Comparison of ENCODE assay signal across 26 mouse cellular contexts in genomic region chr1:118501691-118502090, GRCm38 (mm10).
DNase-seq lines count a peak whose midpoint lies in the region; ATAC-seq and TF ChIP-seq lines count a peak whose summit lies in the region.
"Had no signal": no experiment of that assay in that cellular context is flagged by ENCODE, and none has a peak within 500 bp of the region (broad histone marks: within the 10 kb centered on the region; RNA-seq: fewer than 3 reads in every experiment).

No protein-coding gene starts in this region.

- no peak overlapping the region for H3K4me3 ChIP-seq in heart, embryonic 12.5 days
- H3K4me3 ChIP-seq in kidney, adult 2 months (ENCODE audit: insufficient read depth, low read depth, low read length) = no peak overlapping the region
- no peak overlapping the region for H3K4me3 ChIP-seq in kidney, embryonic 15.5 days (replicated peaks)
- no peak overlapping the region for H3K4me3 ChIP-seq in kidney, embryonic 16.5 days (ENCODE audit: low read length)
- H3K4me3 ChIP-seq: forebrain, embryonic 10.5 days; forebrain, embryonic 15.5 days; heart, adult 2 months; heart, embryonic 15.5 days had no signal

- no peak overlapping the region for H3K4me2 ChIP-seq in heart, embryonic 12.5 days
- H3K4me2 ChIP-seq in kidney, embryonic 15.5 days = no peak overlapping the region
- H3K4me2 ChIP-seq in kidney, embryonic 16.5 days (replicated peaks; ENCODE audit: low read depth, low read length) = no peak overlapping the region
- H3K4me2 ChIP-seq: forebrain, embryonic 15.5 days; heart, embryonic 11.5 days; heart, embryonic 15.5 days; hindbrain, embryonic 14.5 days had no signal

- no peak for TF ChIP-seq POLR2A in kidney, adult 2 months (IDR thresholded peaks at IDR 0.05; ENCODE audit: low read depth, low read length)

- peak; percentile 68 for DNase-seq in heart, adult 11 months
- peak; percentile 33 for DNase-seq in kidney, adult 2 months
- peak; percentile 46 for DNase-seq in kidney, postnatal 14 days
- DNase-seq: adrenal gland, postnatal 10 days; adrenal gland, postnatal 36 days; B cell, adult 2 months; cerebellum, adult 18-20 months; cerebellum, adult 9-10 months; cerebellum, postnatal 14 days; gastrocnemius, postnatal 25 days; heart, adult 2 months; heart, postnatal 10 days; heart, postnatal 4 days had no signal

- 0 out of 2 replicates have a peak, but pooled peaks cover 3% of the 10 kb centered on the region for H3K4me1 ChIP-seq in heart, embryonic 12.5 days (replicated peaks)
- H3K4me1 ChIP-seq in kidney, adult 2 months (ENCODE audit: control insufficient read depth, insufficient read depth, low read length) = no peaks in the 10 kb centered on the region
- H3K4me1 ChIP-seq in kidney, embryonic 15.5 days = no peaks in the 10 kb centered on the region
- no peaks in the 10 kb centered on the region for H3K4me1 ChIP-seq in kidney, embryonic 16.5 days (ENCODE audit: insufficient read depth, low read length)
- H3K4me1 ChIP-seq: forebrain, embryonic 10.5 days; forebrain, embryonic 15.5 days; heart, embryonic 15.5 days had no signal

- TF ChIP-seq CTCF in kidney, adult 2 months (conservative IDR thresholded peaks at IDR 0.05; ENCODE audit: insufficient read depth, insufficient read length, low read depth, low read length) = no peak

- H3K27ac ChIP-seq in heart, embryonic 12.5 days (ENCODE audit: poor library complexity, severe bottlenecking) = no peak overlapping the region
- H3K27ac ChIP-seq in kidney, adult 2 months (ENCODE audit: insufficient read depth, low read depth, low read length) = no peak overlapping the region
- no peak overlapping the region for H3K27ac ChIP-seq in kidney, embryonic 15.5 days
- no peak overlapping the region for H3K27ac ChIP-seq in kidney, embryonic 16.5 days (ENCODE audit: low read length)
- H3K27ac ChIP-seq: forebrain, embryonic 10.5 days; forebrain, embryonic 15.5 days; heart, adult 2 months; heart, embryonic 15.5 days; hindbrain, embryonic 14.5 days; hindbrain, postnatal 0 days had no signal

- no peak overlapping the region for H3K9ac ChIP-seq in heart, embryonic 12.5 days
- H3K9ac ChIP-seq in kidney, embryonic 15.5 days = no peak overlapping the region
- no peak overlapping the region for H3K9ac ChIP-seq in kidney, embryonic 16.5 days (replicated peaks; ENCODE audit: low read length)
- H3K9ac ChIP-seq: forebrain, embryonic 15.5 days; heart, embryonic 15.5 days; hindbrain, embryonic 14.5 days had no signal

- WGBS in heart, embryonic 12.5 days = 97% methylated on average over 2 of the region's 2 CpGs
- 34% methylated on average over 2 of the region's 2 CpGs for WGBS in kidney, adult 2 months
- 55% methylated on average over 2 of the region's 2 CpGs for WGBS in kidney, embryonic 15.5 days
- 65% methylated on average over 2 of the region's 2 CpGs for WGBS in kidney, embryonic 16.5 days

- peaks cover 92% of the 10 kb centered on the region for H3K36me3 ChIP-seq in heart, embryonic 12.5 days
- peaks cover 3% of the 10 kb centered on the region for H3K36me3 ChIP-seq in kidney, adult 2 months (ENCODE audit: control insufficient read depth, insufficient read depth, low read length)
- H3K36me3 ChIP-seq in kidney, embryonic 15.5 days = peaks cover 92% of the 10 kb centered on the region
- H3K36me3 ChIP-seq in kidney, embryonic 16.5 days (ENCODE audit: insufficient read depth, low read length) = peaks cover 79% of the 10 kb centered on the region

- H3K9me3 ChIP-seq in heart, embryonic 12.5 days (replicated peaks) = no peaks in the 10 kb centered on the region
- H3K9me3 ChIP-seq in kidney, embryonic 15.5 days (replicated peaks) = no peaks in the 10 kb centered on the region
- no peaks in the 10 kb centered on the region for H3K9me3 ChIP-seq in kidney, embryonic 16.5 days (ENCODE audit: low read length)
- H3K9me3 ChIP-seq: forebrain, embryonic 10.5 days; forebrain, embryonic 15.5 days; G1E; heart, embryonic 15.5 days had no signal

- ATAC-seq in heart, embryonic 12.5 days (ENCODE audit: insufficient number of reproducible peaks, low FRiP score) = no peak
- ATAC-seq in kidney, embryonic 15.5 days (replicated peaks; ENCODE audit: low FRiP score) = no peak
- no peak for ATAC-seq in kidney, embryonic 16.5 days (ENCODE audit: low FRiP score, low TSS enrichment)
- ATAC-seq: forebrain, embryonic 15.5 days; hindbrain, postnatal 0 days; inflammation-experienced regulatory T-cells, adult 6 months; Patski had no signal

- no peaks in the 10 kb centered on the region for H3K27me3 ChIP-seq in heart, embryonic 12.5 days (replicated peaks)
- no peaks in the 10 kb centered on the region for H3K27me3 ChIP-seq in kidney, adult 2 months (replicated peaks; ENCODE audit: control insufficient read depth, insufficient read depth, low read length)
- no peaks in the 10 kb centered on the region for H3K27me3 ChIP-seq in kidney, embryonic 15.5 days
- H3K27me3 ChIP-seq in kidney, embryonic 16.5 days (ENCODE audit: insufficient read depth, low read length) = no peaks in the 10 kb centered on the region
- H3K27me3 ChIP-seq: CH12.LX; forebrain, embryonic 15.5 days; heart, embryonic 15.5 days; Patski had no signal
